Mouse (Mus musculus): ENCODE results near the gene Msx3. TPM values are rescaled to one million over a fixed set of nuclear protein-coding genes. Genes with fewer than 3 reads are reported as not detected.
A peak's percentile ranks its signal among the peaks of the same experiment; 100 is the strongest.

Msx3 gene
- polyA plus RNA-seq, 1 experiment: not detected

DNA sequence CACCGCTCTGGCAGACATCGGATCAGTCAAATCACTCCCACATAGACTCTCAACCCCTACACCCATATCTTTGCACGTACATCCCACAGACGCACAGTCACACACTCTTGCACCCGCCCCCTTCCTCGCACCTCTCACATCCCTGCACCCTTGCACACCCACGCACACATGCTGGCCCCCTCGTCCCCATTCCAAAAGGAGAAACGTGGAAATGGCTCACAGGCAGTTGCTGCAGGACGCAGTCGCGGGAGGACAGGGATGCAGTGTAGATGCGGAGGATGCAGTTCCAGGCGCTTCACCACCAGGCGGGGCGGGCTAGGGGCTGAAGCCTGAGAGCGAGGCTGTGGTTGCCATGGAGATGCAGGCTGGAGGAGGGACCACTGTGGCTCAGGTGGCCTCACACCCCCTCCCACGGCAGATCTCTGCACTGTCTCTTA is 33.4 kb upstream of the Msx3 start, which contains the start of gene Caly:
Caly (minus strand) TSS at position 307 of the 437 bp plus-strand sequence.
- Histone ChIP-seq H3K4me3 (ENCODE audit: control insufficient read depth, low read depth, low read length) (peak within 1 kb of the TSS; percentile 85), H3K4me1 (ENCODE audit: control insufficient read depth, insufficient read depth, low read length) (peaks cover 21% of the 10 kb centered on the region), H3K27me3 (ENCODE audit: control insufficient read depth, insufficient read depth, low read length) (no peaks in the 10 kb centered on the region), H3K27ac (ENCODE audit: control insufficient read depth, insufficient read depth, low read depth, low read length) (no peak within 1 kb of the TSS), H3K36me3 (ENCODE audit: control insufficient read depth, insufficient read depth, low read length) (no peaks in the 10 kb centered on the region)
- TF ChIP-seq POLR2A (IDR thresholded peaks at IDR 0.05; ENCODE audit: control insufficient read depth, low read depth, low read length) (no peak), CTCF (IDR thresholded peaks at IDR 0.05; ENCODE audit: control insufficient read depth, insufficient read depth, insufficient replicate concordance, low read depth, low read length) (no peak)

DNA sequence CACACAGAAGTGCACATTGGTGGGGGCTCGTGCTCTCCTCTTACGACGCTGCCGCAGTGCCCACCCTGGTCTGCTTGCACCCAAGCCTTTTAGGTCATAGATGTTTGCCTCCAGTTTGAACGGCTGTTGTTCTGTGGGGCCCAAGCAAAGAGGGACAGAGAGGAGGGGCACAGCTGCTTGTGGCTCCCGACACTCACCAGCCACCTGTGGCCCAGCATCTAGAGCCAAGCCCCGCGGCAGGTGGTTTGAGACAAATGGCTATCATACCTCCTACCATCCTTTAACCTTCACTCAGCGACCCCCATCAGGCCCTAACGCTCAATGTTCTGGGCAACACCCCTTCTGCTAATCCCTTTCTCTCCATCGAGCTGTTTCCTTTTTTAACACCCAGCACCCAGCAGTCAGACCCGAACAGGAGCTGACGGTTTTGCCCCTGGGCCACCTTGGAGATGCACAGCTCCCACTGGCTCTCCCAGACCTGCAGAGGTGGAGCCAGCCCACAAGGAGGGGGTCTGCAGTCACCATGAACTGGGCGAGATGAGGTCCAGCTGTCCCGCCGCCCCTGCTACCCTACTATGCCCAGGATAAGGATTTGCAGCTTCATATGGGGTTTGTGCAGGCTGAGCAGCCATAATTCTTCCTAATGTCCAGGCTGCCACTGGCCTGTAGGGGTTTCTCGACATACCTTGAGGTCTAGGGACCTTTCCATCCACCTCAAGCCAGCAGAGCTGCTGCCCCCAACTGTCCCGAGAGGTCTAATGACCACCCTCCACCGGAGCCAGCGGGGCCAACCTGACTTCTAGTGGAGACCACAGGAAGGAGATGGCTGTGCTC is 32.7 kb upstream of the Msx3 start:
- peak overlapping the region; percentile 85 for H3K4me3 ChIP-seq (ENCODE audit: control insufficient read depth, low read depth, low read length)
- no peak overlapping the region for H3K27ac ChIP-seq (ENCODE audit: control insufficient read depth, insufficient read depth, low read depth, low read length)
- TF ChIP-seq CTCF (IDR thresholded peaks at IDR 0.05; ENCODE audit: control insufficient read depth, insufficient read depth, insufficient replicate concordance, low read depth, low read length): no peak
- no peak for TF ChIP-seq POLR2A (IDR thresholded peaks at IDR 0.05; ENCODE audit: control insufficient read depth, low read depth, low read length)
- H3K4me1 ChIP-seq (ENCODE audit: control insufficient read depth, insufficient read depth, low read length): peaks cover 21% of the 10 kb centered on the region
- H3K36me3 ChIP-seq (ENCODE audit: control insufficient read depth, insufficient read depth, low read length): no peaks in the 10 kb centered on the region
- H3K27me3 ChIP-seq (ENCODE audit: control insufficient read depth, insufficient read depth, low read length): no peaks in the 10 kb centered on the region

DNA sequence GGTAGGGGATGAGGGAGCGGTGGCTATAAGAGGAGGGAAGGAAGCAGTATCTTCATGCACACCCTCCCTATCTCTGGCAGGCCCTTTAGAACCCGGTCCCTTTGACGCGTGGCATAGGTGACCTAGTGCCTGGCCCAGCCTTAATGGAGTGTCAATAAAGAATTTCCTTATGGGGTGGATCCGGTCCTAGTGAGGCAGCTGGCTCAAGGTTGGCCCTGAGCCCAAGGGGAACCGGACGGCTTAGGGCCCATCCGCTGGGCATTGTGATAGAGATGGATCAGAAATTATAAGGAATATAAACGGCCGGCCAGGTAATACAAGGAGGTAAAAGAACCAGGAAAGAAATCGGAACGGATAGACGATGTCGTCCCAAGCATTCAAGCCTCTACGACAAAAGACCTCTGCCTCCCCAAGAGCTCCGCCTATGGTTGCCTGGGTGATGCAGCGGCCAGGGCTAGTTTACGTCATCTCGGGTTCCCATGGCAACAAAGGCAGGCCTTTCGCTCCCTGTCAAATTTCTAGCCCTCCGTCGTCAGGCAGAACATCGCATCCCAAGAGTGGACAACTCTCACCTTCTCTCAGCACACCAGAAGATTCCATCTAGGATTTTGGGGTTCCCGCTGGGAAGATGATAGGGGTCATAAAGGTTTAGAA is 31.7 kb upstream of the Msx3 start:
- Histone ChIP-seq H3K36me3 (ENCODE audit: control insufficient read depth, insufficient read depth, low read length) (no peaks in the 10 kb centered on the region), H3K4me3 (ENCODE audit: control insufficient read depth, low read depth, low read length) (peak overlapping the region; percentile 85), H3K27ac (ENCODE audit: control insufficient read depth, insufficient read depth, low read depth, low read length) (no peak overlapping the region; the same call in 1 of the 2 replicates), H3K4me1 (ENCODE audit: control insufficient read depth, insufficient read depth, low read length) (peaks cover 21% of the 10 kb centered on the region), H3K27me3 (ENCODE audit: control insufficient read depth, insufficient read depth, low read length) (no peaks in the 10 kb centered on the region)
- TF ChIP-seq POLR2A (IDR thresholded peaks at IDR 0.05; ENCODE audit: control insufficient read depth, low read depth, low read length): peak; percentile 63; the same call in 1 of the 2 replicates
- no peak for TF ChIP-seq CTCF (IDR thresholded peaks at IDR 0.05; ENCODE audit: control insufficient read depth, insufficient read depth, insufficient replicate concordance, low read depth, low read length)

DNA sequence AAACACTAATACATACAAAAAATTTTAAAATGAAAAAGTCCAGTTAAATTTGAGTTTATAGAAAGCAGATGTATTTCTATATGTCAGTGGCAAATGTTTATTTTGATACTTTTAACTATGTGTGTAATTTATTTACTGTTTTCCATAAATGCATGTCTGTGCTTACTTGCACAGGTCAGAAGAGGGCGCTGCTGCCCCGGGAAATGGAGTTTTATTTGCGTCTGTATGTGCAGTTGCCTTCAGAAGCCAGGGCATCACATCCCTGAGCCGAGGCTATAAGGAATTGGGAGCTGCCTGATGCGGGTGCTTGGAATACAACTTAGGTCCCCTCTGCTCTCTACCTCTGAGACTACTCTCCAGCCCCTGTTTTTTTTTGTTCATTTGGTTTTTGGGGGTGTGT is 29.8 kb upstream of the Msx3 start:
- Histone ChIP-seq H3K27ac (ENCODE audit: control insufficient read depth, insufficient read depth, low read depth, low read length) (no peak overlapping the region), H3K36me3 (ENCODE audit: control insufficient read depth, insufficient read depth, low read length) (no peaks in the 10 kb centered on the region), H3K27me3 (ENCODE audit: control insufficient read depth, insufficient read depth, low read length) (no peaks in the 10 kb centered on the region), H3K4me3 (ENCODE audit: control insufficient read depth, low read depth, low read length) (no peak overlapping the region), H3K4me1 (ENCODE audit: control insufficient read depth, insufficient read depth, low read length) (peaks cover 21% of the 10 kb centered on the region)
- TF ChIP-seq POLR2A (IDR thresholded peaks at IDR 0.05; ENCODE audit: control insufficient read depth, low read depth, low read length) (no peak), CTCF (IDR thresholded peaks at IDR 0.05; ENCODE audit: control insufficient read depth, insufficient read depth, insufficient replicate concordance, low read depth, low read length) (peak; percentile 51; the same call in 1 of the 2 replicates)

DNA sequence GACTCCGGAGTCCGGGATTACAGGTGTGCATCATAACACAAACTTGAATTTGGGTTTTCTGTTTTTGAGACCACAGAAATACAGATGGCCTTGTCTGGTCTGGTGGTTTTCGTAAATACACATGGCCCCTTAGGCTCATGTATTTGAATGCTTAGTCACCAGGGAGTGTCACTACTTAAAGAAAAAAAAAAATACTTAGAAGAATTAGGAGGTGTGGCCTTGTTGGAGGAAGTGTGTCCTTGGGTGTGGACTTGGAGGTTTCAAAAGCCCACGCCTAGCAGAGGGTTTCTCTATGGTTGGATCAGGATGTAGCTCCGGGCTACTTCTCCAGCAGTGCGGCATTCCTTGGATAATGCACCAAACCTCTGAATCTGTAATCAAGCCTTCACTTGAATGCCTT is 28.8 kb upstream of the Msx3 start:
- Histone ChIP-seq H3K27ac (ENCODE audit: control insufficient read depth, insufficient read depth, low read depth, low read length) (no peak overlapping the region), H3K4me3 (ENCODE audit: control insufficient read depth, low read depth, low read length) (no peak overlapping the region), H3K27me3 (ENCODE audit: control insufficient read depth, insufficient read depth, low read length) (no peaks in the 10 kb centered on the region), H3K36me3 (ENCODE audit: control insufficient read depth, insufficient read depth, low read length) (no peaks in the 10 kb centered on the region), H3K4me1 (ENCODE audit: control insufficient read depth, insufficient read depth, low read length) (peaks cover 21% of the 10 kb centered on the region)
- TF ChIP-seq POLR2A (IDR thresholded peaks at IDR 0.05; ENCODE audit: control insufficient read depth, low read depth, low read length): no peak

DNA sequence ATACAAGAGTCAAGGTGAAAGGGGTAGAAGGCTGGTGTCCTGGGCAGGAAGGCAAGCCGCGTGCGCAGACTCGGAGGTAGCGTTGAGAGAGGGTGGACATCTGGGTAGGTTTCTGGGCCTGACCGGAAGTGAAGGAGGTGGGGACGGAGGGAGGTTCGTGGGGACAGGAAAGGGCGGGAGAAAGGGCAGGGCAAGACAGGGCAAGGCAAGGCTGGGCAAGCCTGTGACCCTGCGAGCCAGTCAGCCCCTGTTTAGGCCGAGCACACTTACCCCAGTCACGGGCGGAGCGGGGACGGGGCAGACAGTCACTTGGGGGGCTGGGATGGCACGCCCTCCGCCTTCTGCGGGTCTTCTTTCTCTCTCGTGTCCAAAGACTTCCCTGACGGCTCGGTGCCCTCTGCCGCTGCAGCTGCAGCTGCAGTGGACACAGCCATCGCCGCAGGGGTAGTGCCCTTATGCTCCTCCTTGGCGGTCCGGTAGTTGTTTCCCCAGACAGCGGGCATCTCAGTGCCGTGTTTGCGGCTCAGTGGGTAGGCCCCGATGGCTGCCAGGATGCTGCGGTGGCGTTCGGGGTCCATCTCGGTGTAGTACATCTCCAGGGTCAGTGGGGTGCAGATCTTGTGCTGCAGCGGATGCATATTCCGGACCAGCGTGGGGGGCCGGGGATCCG is 21.3 kb upstream of the Msx3 start:
- no peaks in the 10 kb centered on the region for H3K27me3 ChIP-seq (ENCODE audit: control insufficient read depth, insufficient read depth, low read length)
- peak overlapping the region; percentile 77 for H3K4me3 ChIP-seq (ENCODE audit: control insufficient read depth, low read depth, low read length)

DNA sequence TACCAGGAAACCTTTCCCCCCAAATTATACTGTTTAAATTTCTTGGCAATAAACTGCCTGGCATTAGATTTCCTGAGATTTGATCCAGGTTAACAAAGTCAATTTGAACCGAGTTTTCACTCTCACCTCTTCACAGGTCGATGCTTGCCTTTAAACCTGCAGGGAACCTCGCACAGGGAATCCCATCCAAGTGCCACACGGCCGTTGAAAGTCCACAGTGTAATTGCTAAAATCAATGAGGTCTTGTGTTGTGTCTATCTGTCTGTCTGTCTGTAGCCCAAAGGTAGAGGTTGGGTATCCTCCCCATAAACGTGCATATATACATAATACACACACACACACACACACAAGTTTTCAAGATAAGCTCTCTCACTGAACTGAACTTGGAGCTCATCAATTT is 18.5 kb upstream of the Msx3 start:
- Histone ChIP-seq H3K4me3 (ENCODE audit: control insufficient read depth, low read depth, low read length) (no peak overlapping the region), H3K36me3 (ENCODE audit: control insufficient read depth, insufficient read depth, low read length) (no peaks in the 10 kb centered on the region), H3K27ac (ENCODE audit: control insufficient read depth, insufficient read depth, low read depth, low read length) (no peak overlapping the region), H3K4me1 (ENCODE audit: control insufficient read depth, insufficient read depth, low read length) (peaks cover 12% of the 10 kb centered on the region; the same call in 1 of the 2 replicates), H3K27me3 (ENCODE audit: control insufficient read depth, insufficient read depth, low read length) (no peaks in the 10 kb centered on the region)
- no peak for TF ChIP-seq POLR2A (IDR thresholded peaks at IDR 0.05; ENCODE audit: control insufficient read depth, low read depth, low read length)
- TF ChIP-seq CTCF (IDR thresholded peaks at IDR 0.05; ENCODE audit: control insufficient read depth, insufficient read depth, insufficient replicate concordance, low read depth, low read length): no peak

More for the DNA sequence above, 21.3 kb upstream of the Msx3 start:
- Histone ChIP-seq H3K27ac (ENCODE audit: control insufficient read depth, insufficient read depth, low read depth, low read length) (no peak overlapping the region), H3K4me1 (ENCODE audit: control insufficient read depth, insufficient read depth, low read length) (peaks cover 10% of the 10 kb centered on the region; the same call in 1 of the 2 replicates), H3K36me3 (ENCODE audit: control insufficient read depth, insufficient read depth, low read length) (no peaks in the 10 kb centered on the region)
- TF ChIP-seq CTCF (IDR thresholded peaks at IDR 0.05; ENCODE audit: control insufficient read depth, insufficient read depth, insufficient replicate concordance, low read depth, low read length): no peak
- TF ChIP-seq POLR2A (IDR thresholded peaks at IDR 0.05; ENCODE audit: control insufficient read depth, low read depth, low read length): peak; percentile 54; the same call in 1 of the 2 replicates
